Mouse (Mus musculus) liver, embryonic 14.5 days (tissue): ENCODE measurements at regions not wholly inside any gene's neighbourhood (a gene's known extent, or its start where the extent isn't known, plus 50 kb on each side); places are given as distances from the start of the nearest gene placed in this dataset.

Experiments
- CTCF ChIP-seq: IDR thresholded peaks from 2 replicates; pipeline ENCODE4 v1.5.1; 2016; ENCODE audit warnings: antibody characterized with exemption, low read depth, control low read depth
- EP300 ChIP-seq: IDR thresholded peaks from 2 replicates; pipeline ENCODE4 v1.6.1; 2016; ENCODE audit warnings: antibody characterized with exemption, low read depth

DNA sequence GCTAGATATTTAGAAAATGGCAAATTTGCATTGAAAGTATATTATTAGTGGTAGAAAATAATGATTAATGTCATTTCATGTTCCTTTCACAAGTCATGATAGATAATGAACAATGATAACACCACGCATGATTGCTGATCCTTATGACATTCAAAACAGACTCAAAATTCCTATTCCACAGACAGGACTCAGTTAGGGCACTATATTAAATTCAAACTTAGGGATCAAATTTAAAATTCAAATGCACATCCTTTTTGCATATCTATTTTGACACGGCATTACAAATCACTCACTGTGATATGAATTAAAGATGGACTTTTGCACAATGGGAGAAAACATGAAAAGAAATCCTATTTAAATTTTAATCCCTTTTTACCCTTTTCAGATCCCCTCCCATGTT, 340.1 kb upstream of the Tmpo start:
- TF ChIP-seq CTCF = no peak
- no peak for TF ChIP-seq EP300
